Mouse (Mus musculus) thymus, adult 18-20 months (tissue): ENCODE results near the gene Cenpi.
"Not testable (repeated sequence)": the region's sequence is repeated elsewhere in the genome, so short reads cannot be mapped to it uniquely, and the experiment has no call there.

Experiments used
- DNase-seq, 2 experiments: peaks; one replicate each; pipeline ENCODE4 v3.0.0; 2022; ENCODE audit warnings: mixed read lengths in 2 of 2

Cenpi gene

DNA sequence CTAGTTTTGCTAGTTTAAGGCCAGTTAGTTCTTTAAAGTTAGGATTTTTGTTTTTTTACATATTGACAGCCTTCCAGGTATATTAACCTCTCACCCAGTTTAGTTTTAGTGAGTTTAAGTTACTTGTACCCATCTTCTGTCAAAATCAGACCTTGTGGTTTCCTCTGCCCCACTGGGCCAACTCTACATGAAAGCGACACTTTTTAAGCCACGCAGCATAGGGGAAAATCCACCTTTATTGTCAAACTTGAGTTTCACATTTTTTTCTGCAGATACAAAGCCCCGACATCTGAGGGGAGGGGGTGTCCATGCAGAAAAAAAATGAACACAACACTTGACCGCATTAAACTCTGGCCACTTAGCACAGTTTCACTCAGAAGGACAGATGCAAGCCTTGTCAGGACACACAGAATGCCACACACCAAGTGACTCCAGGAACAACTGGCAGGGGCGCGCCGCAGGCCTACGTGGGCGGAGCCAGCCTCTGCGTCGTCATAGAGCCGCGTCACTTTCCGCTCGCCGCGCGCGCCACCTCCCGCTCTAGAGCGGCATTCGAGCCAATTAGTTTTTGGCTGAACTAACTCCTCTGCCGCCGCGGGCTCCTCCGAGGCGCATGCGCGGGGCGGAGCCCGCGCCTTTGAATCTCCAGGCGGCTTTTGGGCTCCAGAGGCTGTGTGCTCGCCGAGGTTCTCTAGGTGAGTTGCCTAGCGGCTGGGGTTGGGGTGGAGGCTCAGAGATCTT is at the start of gene Cenpi:
Gene Cenpi (plus strand): TSS at position 551 of the 741 bp plus-strand sequence.
- DNase-seq = peak; percentile 80 to 85

DNA sequence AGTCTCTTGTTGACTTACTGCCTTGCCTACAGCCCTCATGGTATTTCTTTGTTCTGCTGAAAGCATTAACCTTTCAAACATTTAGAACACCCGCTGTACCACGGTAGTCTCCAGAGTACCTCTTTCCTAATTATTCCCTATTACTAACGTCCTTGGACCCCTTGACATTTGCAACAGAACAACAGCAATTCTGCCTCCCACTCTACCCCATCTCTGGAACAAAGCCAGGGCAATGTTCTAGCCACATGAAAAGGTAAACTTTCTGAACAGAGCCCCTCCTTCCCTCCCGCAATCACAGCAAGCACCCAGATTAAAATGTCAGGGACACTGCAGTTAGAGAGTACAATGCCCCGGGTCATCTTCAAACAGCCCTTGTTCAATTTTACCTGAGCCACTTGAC is 46.7 kb upstream of the Cenpi start:
- no peak for DNase-seq

GRCm38 (mm10) chrX:134262129-134262528 is 45.8 kb upstream of the Cenpi start:
- no peak for DNase-seq

DNA sequence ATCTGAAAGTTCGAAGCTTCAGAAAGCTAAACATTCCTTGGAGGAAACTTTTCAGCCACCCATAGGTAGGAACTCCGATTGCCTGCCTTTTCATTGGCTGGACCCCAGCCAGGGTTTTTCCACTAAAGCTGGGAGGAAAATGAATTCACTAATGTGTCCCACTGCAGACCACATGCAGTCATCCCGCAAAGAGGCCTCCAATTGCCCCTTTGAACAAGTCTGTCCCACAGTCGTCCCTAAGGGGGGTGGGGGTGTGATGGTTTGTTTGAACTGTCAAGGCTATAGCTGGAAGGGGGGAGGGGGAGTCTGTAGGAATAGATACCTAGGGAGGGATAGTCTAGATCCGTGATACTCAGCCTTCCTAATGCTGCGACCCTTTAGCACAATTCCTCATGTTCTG is 32.2 kb upstream of the Cenpi start:
- no peak for DNase-seq

GRCm38 (mm10) chrX:134276275-134277160 is 31.4 kb upstream of the Cenpi start, which contains the start of gene Trmt2b:
Gene Trmt2b, minus strand, starts transcription at chrX:134276984.
- DNase-seq = peak; percentile 46 to 56

DNA sequence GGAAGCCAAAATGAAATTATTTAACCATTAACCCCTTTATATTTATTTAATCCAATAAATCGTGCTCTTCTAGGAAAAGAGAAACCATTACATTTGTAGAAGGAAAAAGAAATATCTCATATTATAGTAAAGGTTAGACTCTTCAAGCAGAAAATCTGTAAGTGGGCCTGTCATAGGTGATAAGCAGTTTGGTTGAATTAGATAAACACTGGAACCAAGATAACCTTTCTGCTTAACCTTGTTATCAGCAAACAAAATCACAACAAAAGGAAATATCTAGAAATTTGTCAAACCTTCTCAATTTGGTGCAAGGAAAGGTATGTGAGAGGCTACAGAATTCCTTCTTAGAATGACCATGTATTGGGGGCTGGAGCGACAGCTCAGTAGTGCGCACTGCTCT is 27.4 kb upstream of the Cenpi start:
- DNase-seq = no peak

DNA sequence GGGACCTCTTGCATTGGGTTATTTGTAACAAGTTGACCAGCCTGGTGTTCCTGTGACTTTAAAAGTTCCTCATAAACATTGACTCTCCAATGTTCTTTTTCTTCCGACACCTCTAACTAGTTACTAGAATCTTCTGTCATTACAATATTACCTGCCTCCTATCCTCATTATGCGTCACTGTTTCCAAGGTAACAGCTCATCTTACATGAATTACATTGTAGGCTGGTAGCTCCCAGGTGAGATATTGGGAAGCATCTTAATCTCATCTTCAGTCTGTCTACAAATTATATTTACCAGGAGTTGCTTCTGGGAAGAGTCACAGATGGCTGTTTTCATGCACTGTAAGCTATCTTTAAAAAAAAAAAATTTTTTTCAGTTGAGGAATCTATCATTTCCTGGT is 22.8 kb upstream of the Cenpi start:
- DNase-seq = no peak

- DNase-seq = no peak
Measured at GRCm38 (mm10) chrX:134285791-134286190, 22.1 kb upstream of the Cenpi start.

GRCm38 (mm10) chrX:134287305-134287704 is 20.6 kb upstream of the Cenpi start:
- no peak for DNase-seq

DNA sequence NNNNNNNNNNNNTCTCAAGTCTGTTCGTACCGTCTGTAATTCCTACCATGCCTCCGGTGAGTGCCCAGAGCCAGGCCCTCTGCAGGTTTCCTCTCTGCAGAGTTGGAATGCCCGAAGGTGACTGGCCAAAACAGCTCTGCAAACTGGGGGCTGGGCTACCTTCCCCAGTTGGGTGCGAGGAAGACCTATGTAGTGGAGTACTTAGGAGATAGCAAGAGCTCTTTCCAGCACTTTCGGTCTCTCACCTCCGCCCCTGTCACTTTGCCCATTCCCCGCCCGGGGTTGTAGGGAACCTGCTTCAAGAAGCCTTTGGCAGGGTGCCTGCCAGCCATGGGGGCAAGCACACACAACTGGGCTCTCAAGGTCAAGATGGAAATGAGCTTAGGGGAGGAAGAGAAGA is 11.6 kb upstream of the Cenpi start:
- no peak for DNase-seq

GRCm38 (mm10) chrX:134296737-134297136 is 11.1 kb upstream of the Cenpi start:
- DNase-seq = no peak

GRCm38 (mm10) chrX:134297195-134297594 is 10.7 kb upstream of the Cenpi start:
- DNase-seq = no peak

DNA sequence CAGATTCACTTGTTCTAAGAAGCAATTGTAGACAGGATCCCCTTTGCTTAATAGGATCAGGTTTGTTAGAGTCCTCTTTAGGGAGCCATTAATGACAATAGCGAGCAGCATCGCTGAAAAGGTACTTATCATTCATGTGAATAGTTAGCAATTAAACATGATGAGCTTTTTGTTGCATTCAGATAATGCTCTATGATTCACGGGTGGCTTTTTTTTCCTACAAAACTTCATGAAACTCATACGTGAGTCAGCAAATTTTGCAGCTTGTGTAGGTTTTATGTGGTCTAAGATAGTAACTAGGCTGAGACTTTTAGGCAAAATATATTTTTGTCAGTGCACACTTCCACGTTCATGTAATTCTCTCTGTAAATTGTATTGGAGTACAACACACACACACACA is 7.7 kb upstream of the Cenpi start:
- DNase-seq = no peak

DNA sequence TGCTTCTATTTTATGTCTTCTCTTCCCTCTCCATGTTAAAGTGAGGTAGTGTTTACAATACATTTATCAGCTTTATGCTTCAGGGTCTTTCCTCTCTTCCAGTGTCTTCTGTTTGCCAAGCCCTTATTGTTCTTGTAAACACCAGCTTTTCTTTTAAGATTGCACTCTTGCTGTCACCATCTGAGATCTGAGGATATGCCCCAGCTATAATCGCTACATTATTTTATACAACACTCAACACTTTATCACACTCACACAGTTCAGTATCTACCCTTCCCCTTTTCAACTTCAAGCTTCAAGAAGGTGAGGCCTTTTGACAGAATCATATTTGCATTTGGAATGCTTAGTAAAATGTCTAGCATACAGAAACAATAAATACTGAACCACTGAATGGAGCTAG is 4.6 kb upstream of the Cenpi start:
- DNase-seq = no peak

GRCm38 (mm10) chrX:134308275-134308634 is 371 bp downstream of the Cenpi start:
- no peak for DNase-seq

DNA sequence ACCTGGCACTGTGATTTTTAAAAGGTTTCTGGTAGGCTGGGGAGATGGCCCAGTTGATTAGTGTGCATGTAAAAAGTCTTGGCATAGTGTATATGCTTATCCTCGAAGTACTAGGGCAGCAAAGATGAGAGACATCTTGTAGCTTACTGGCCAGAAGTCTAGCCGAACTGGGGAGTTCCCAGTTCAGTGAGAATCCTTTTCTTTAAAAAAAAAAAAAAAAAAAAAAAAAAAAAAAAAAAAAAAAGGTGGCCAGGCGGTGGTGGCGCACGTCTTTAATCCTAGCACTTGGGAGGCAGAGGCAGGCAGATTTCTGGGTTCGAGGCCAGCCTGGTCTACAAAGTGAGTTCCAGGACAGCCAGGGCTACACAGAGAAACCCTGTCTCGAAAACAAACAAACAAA is 3.3 kb downstream of the Cenpi start:
- not testable (repeated sequence) for DNase-seq

DNA sequence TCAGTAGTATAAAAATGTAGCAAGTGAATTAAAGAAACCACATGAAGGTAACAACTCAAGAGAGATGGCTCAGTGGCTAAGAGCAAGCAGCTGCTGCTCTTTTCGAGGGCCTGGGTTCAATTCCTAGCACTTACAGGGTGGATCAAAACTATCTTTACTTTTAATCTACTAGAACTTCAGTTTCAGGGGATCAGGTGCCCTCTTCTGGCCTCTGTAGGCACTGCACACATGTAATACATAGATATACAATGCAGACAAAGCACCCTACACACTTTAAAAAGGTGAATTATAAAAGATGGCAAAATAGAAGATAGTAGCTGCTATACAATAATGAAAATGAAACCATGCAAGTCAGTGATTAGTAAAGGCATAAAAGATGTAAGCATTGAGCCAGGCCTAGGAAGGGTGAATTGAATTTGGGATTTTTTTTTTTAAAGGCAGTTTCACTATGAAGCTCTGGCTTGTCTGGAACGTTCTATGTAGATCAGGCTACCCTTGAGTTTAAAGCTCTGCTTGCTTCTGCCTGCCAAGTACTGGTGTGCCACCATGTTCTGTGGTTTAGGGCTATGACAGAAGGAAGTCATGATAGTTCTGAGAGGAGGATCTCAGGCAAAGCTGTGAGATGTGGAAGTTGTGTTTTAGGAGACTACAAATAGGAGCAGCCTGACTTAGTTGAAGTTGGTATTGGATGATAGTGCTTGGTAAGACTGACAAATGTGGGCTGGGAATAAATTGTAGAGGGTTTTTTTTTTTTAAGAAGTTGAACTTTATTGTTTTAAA is 11.5 kb downstream of the Cenpi start:
- peak in 1 of 2 experiments; percentile 7 for DNase-seq

GRCm38 (mm10) chrX:134333280-134333679 is 25.4 kb downstream of the Cenpi start:
- DNase-seq = no peak

DNA sequence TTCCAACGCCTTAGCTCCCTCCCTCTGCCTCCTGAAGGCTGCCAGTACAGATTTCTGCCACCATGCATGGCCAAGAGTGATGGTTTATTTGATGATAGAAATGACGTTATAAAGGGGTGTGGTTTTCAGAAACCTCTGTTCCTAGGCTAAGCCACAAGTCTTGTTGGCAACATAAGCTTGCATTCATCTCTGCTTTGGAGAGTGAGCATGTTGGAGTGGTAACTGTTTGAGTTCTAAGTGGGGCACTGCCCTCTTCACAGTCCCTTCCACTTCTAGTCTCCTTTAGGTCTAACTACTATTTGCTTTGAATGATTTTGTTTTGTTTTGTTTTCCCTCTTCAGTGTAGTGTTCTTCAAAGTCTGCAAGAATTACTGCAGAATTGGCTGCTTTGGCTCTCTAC is 34.9 kb downstream of the Cenpi start:
- DNase-seq = no peak

DNA sequence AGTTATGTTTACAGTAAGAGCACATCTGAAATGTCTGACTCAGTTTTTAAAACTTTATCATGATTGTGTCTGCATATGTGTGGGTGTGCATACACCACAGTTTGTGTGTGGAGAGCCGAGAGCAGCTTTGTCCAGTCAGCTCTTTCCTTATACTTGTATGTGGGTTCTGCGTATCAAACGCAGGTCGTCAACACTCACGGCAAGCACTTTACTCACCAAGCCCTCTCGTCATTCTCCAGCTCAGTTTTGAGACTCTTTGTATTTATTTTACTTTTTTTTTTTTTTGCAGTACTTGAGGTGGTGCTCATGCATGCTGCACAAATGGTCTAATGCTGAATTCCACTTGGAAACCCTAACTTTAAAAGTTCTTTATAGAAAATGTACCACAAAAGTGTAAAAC is 42.3 kb downstream of the Cenpi start:
- no peak for DNase-seq

GRCm38 (mm10) chrX:134353848-134354247 is 46.0 kb downstream of the Cenpi start:
- DNase-seq = no peak

DNA sequence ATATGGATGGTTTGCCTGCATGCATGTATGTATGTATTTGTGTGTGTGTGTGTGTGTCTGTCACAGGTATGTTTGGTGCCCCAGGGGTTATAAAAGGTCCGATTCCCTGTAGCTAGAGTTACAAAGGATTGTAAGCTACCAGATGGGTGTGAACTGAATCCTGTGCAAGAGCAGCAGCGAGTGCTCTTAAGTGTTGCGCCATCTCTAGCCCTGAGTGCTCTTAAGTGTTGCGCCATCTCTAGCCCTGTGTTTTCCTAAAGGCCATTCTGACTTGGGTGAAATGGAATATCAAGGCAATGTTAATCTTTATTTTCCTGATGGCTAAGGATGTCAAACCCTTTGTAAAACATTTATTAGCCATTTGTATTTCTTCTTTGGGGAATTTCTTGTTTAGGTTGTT is 51.5 kb downstream of the Cenpi start:
- no peak for DNase-seq

GRCm38 (mm10) chrX:134362156-134362555 is 54.3 kb downstream of the Cenpi start:
- DNase-seq = no peak
